Comparison of ENCODE assay signal across 8 mouse cellular contexts in genomic region chr4:108999999-109000950, GRCm38 (mm10). TPM values are rescaled to one million over a fixed set of nuclear protein-coding genes. Genes with fewer than 3 reads are reported as not detected.
DNase-seq lines count a peak whose midpoint lies in the region; ATAC-seq and TF ChIP-seq lines count a peak whose summit lies in the region.

Gene Nrd1 (plus strand): TSS chr4:109000655.

- peak within 1 kb of the TSS; percentile 73 to 99 (median 91) for H3K4me3 ChIP-seq in CH12.LX (replicated peaks in 1 of 3; ENCODE audit: low read depth in 2 of 3, low read length in 2 of 3, poor library complexity in 1 of 3)
- peak within 1 kb of the TSS; percentile 87 for H3K4me3 ChIP-seq in forebrain, embryonic 11.5 days (ENCODE audit: low read depth, low read length)
- H3K4me3 ChIP-seq in heart, embryonic 16.5 days (ENCODE audit: low read length): peak within 1 kb of the TSS; percentile 96
- H3K4me3 ChIP-seq in liver, embryonic 15.5 days (replicated peaks): peak within 1 kb of the TSS; percentile 88
- H3K4me3 ChIP-seq in neural tube, embryonic 12.5 days: peak within 1 kb of the TSS; percentile 73

- peak within 1 kb of the TSS; percentile 99 for H3K4me2 ChIP-seq in CH12.LX (ENCODE audit: insufficient read depth, low read depth, poor library complexity, severe bottlenecking)
- peak within 1 kb of the TSS; percentile 71 for H3K4me2 ChIP-seq in forebrain, embryonic 11.5 days (ENCODE audit: low read depth, low read length, severe bottlenecking)
- peak within 1 kb of the TSS; percentile 94 for H3K4me2 ChIP-seq in heart, embryonic 16.5 days (ENCODE audit: low read depth, low read length)
- peak within 1 kb of the TSS; percentile 81 for H3K4me2 ChIP-seq in liver, embryonic 15.5 days
- peak within 1 kb of the TSS; percentile 71 for H3K4me2 ChIP-seq in neural tube, embryonic 12.5 days (replicated peaks)

- no peaks in the 10 kb centered on the region for H3K9me3 ChIP-seq in CH12.LX (replicated peaks; ENCODE audit: low read length)
- no peaks in the 10 kb centered on the region for H3K9me3 ChIP-seq in forebrain, embryonic 11.5 days (ENCODE audit: control insufficient read depth, low read length)
- H3K9me3 ChIP-seq in heart, embryonic 16.5 days (replicated peaks; ENCODE audit: control insufficient read depth, low read length): no peaks in the 10 kb centered on the region
- H3K9me3 ChIP-seq in liver, embryonic 15.5 days (replicated peaks): no peaks in the 10 kb centered on the region
- H3K9me3 ChIP-seq in neural tube, embryonic 12.5 days: no peaks in the 10 kb centered on the region

- no peak for TF ChIP-seq RAD21 in CH12.LX (IDR thresholded peaks at IDR 0.05; ENCODE audit: low read depth, low read length)

- 1% methylated on average over 58 of the region's 58 CpGs for WGBS in forebrain, embryonic 11.5 days
- under 1% methylated on average over 58 of the region's 58 CpGs for WGBS in heart, embryonic 16.5 days
- WGBS in liver, embryonic 15.5 days (ENCODE audit: insufficient replicate concordance): under 1% methylated on average over 58 of the region's 58 CpGs
- under 1% methylated on average over 58 of the region's 58 CpGs for WGBS in neural tube, embryonic 12.5 days

- peak; percentile 95 for TF ChIP-seq POLR2A in CH12.LX (IDR thresholded peaks at IDR 0.05; ENCODE audit: low read depth, low read length)

- TF ChIP-seq EP300 in CH12.LX (IDR thresholded peaks at IDR 0.05; ENCODE audit: low read length): no peak

- H3K27ac ChIP-seq in CH12.LX (ENCODE audit: insufficient read depth, low read depth): peak within 1 kb of the TSS; percentile 82
- H3K27ac ChIP-seq in forebrain, embryonic 11.5 days (ENCODE audit: low read depth, low read length): peak within 1 kb of the TSS; percentile 80
- H3K27ac ChIP-seq in heart, embryonic 16.5 days (ENCODE audit: low read length): peak within 1 kb of the TSS; percentile 96
- peak within 1 kb of the TSS; percentile 94 for H3K27ac ChIP-seq in liver, embryonic 15.5 days (replicated peaks)
- peak within 1 kb of the TSS; percentile 60 for H3K27ac ChIP-seq in neural tube, embryonic 12.5 days

- no peaks in the 10 kb centered on the region for H3K27me3 ChIP-seq in CH12.LX (replicated peaks)
- H3K27me3 ChIP-seq in forebrain, embryonic 11.5 days (ENCODE audit: control insufficient read depth, insufficient read depth, low read length): no peaks in the 10 kb centered on the region
- no peaks in the 10 kb centered on the region for H3K27me3 ChIP-seq in heart, embryonic 16.5 days (ENCODE audit: control insufficient read depth, insufficient read depth, low read length)
- 0 out of 2 replicates have a peak, but pooled peaks cover under 1% of the 10 kb centered on the region for H3K27me3 ChIP-seq in liver, embryonic 15.5 days
- no peaks in the 10 kb centered on the region for H3K27me3 ChIP-seq in neural tube, embryonic 12.5 days (replicated peaks)

- peak within 1 kb of the TSS; percentile 96 for H3K9ac ChIP-seq in CH12.LX (ENCODE audit: insufficient read depth, low read depth)
- H3K9ac ChIP-seq in forebrain, embryonic 11.5 days (ENCODE audit: low read length): peak within 1 kb of the TSS; percentile 84
- peak within 1 kb of the TSS; percentile 97 for H3K9ac ChIP-seq in heart, embryonic 16.5 days (ENCODE audit: low read length)
- peak within 1 kb of the TSS; percentile 90 for H3K9ac ChIP-seq in liver, embryonic 15.5 days
- peak within 1 kb of the TSS; percentile 71 for H3K9ac ChIP-seq in neural tube, embryonic 12.5 days

- peaks cover 35% of the 10 kb centered on the region for H3K79me2 ChIP-seq in CH12.LX (replicated peaks; ENCODE audit: control insufficient read depth, extremely low read depth, insufficient read depth, poor library complexity, severe bottlenecking)

- dilution Hi-C loops in CH12.LX (cut with MboI; ENCODE audit: extremely low pct_ligation_motif_present, extremely low pct_unique_long_range_greater_than_20kb, low sequenced_read_pairs): no loop called here

- peaks cover 0 to 24% of the 10 kb centered on the region in 2 experiments; a peak in 2 of 4 replicates for H3K4me1 ChIP-seq in CH12.LX (ENCODE audit: control insufficient read depth in 1 of 2, insufficient read depth in 2 of 2)
- no peaks in the 10 kb centered on the region; the same call in 1 of the 2 replicates for H3K4me1 ChIP-seq in forebrain, embryonic 11.5 days (replicated peaks; ENCODE audit: control insufficient read depth, insufficient read depth, low read length)
- H3K4me1 ChIP-seq in heart, embryonic 16.5 days (ENCODE audit: control insufficient read depth, insufficient read depth, low read length): peaks cover 17% of the 10 kb centered on the region
- H3K4me1 ChIP-seq in liver, embryonic 15.5 days (replicated peaks): peaks cover 20% of the 10 kb centered on the region
- peaks cover 11% of the 10 kb centered on the region for H3K4me1 ChIP-seq in neural tube, embryonic 12.5 days

- H3K36me3 ChIP-seq in CH12.LX (replicated peaks in 1 of 2; ENCODE audit: control insufficient read depth in 1 of 2, insufficient read depth in 1 of 2, low read length in 1 of 2): peaks cover 7 to 14% of the 10 kb centered on the region in 2 experiments
- H3K36me3 ChIP-seq in forebrain, embryonic 11.5 days (ENCODE audit: control insufficient read depth, insufficient read depth, low read length): no peaks in the 10 kb centered on the region
- H3K36me3 ChIP-seq in heart, embryonic 16.5 days (ENCODE audit: control insufficient read depth, insufficient read depth): peaks cover 5% of the 10 kb centered on the region
- H3K36me3 ChIP-seq in liver, embryonic 15.5 days (replicated peaks): peaks cover 10% of the 10 kb centered on the region
- peaks cover 8% of the 10 kb centered on the region; the same call in 1 of the 2 replicates for H3K36me3 ChIP-seq in neural tube, embryonic 12.5 days

- in situ Hi-C loops in CH12.LX (cut with MboI; ENCODE audit: low pct_ligation_motif_present, low pct_unique_long_range_greater_than_20kb, low sequenced_read_pairs): no loop called here

- no peak for TF ChIP-seq CTCF in CH12.LX (conservative IDR thresholded peaks at IDR 0.05 in 1 of 2, IDR thresholded peaks at IDR 0.05 in 1 of 2; ENCODE audit: low read depth in 2 of 2, low read length in 2 of 2)

- peak; percentile 100 for DNase-seq in CH12.LX (ENCODE audit: extremely low read depth)
- DNase-seq in c-Kit-positive CD71-positive TER-119-negative erythroid progenitor cells, embryonic 14.5 days (ENCODE audit: low read depth): peak; percentile 100
- DNase-seq in forebrain, embryonic 11.5 days (ENCODE audit: low spot score): peak; percentile 97
- DNase-seq in kidney, postnatal 36 days: peak; percentile 99
- DNase-seq in telencephalon, adult 2 months (ENCODE audit: low read depth, low spot score): peak; percentile 99

- peak; percentile 100 for ATAC-seq in forebrain, embryonic 11.5 days (replicated peaks; ENCODE audit: low FRiP score)
- peak; percentile 99 for ATAC-seq in heart, embryonic 16.5 days (replicated peaks; ENCODE audit: extremely low read depth, insufficient read depth, low FRiP score)
- ATAC-seq in liver, embryonic 15.5 days (ENCODE audit: insufficient read depth): peak; percentile 98
- peak; percentile 99 for ATAC-seq in neural tube, embryonic 12.5 days (ENCODE audit: low FRiP score, low read depth)

TF ChIP-seq in CH12.LX, 34 proteins besides CTCF, POLR2A, EP300 and RAD21 (continues in another document):
- TF ChIP-seq MEF2A (IDR thresholded peaks at IDR 0.05; ENCODE audit: borderline replicate concordance, low read depth, low read length) (peak; percentile 65; the same call in 1 of the 2 replicates), ZNF384 (IDR thresholded peaks at IDR 0.05; ENCODE audit: low read depth, low read length) (no peak; the same call in 1 of the 2 replicates), CHD2 (IDR thresholded peaks at IDR 0.05; ENCODE audit: low read length) (peak; percentile 96), TCF12 (IDR thresholded peaks at IDR 0.05; ENCODE audit: low read depth, low read length) (0 out of 2 replicates have a peak, but pooled peaks have one; percentile 75), USF2 (conservative IDR thresholded peaks at IDR 0.05; ENCODE audit: low read depth, low read length) (peak; percentile 97), MXI1 (IDR thresholded peaks at IDR 0.05; ENCODE audit: low read depth, low read length) (peak; percentile 81; the same call in 1 of the 2 replicates), MAX (IDR thresholded peaks at IDR 0.05; ENCODE audit: low read length) (peak; percentile 89), BHLHE40 (IDR thresholded peaks at IDR 0.05; ENCODE audit: low read depth, low read length) (peak; percentile 63), HCFC1 (IDR thresholded peaks at IDR 0.05; ENCODE audit: low read depth, low read length) (peak; percentile 70), MAZ (IDR thresholded peaks at IDR 0.05; ENCODE audit: low read depth, low read length) (no peak; the same call in 1 of the 2 replicates), KAT2A (IDR thresholded peaks at IDR 0.05; ENCODE audit: insufficient replicate concordance, low read length) (peak; percentile 51; the same call in 1 of the 2 replicates), ZKSCAN1 (IDR thresholded peaks at IDR 0.05; ENCODE audit: borderline replicate concordance, low read depth, low read length) (no peak), ETS1 (conservative IDR thresholded peaks at IDR 0.05; ENCODE audit: low read depth, low read length) (no peak), POLR2AphosphoS2 (IDR thresholded peaks at IDR 0.05; ENCODE audit: low read depth, low read length) (peak; percentile 83; the same call in 1 of the 2 replicates), GABPA (IDR thresholded peaks at IDR 0.05; ENCODE audit: insufficient replicate concordance, low read depth, low read length) (no peak), NRF1 (IDR thresholded peaks at IDR 0.05; ENCODE audit: low read depth, low read length) (peak; percentile 54; the same call in 1 of the 2 replicates), TBP (conservative IDR thresholded peaks at IDR 0.05; ENCODE audit: low read depth, low read length) (peak; percentile 65), E2F4 (IDR thresholded peaks at IDR 0.05; ENCODE audit: insufficient replicate concordance, low read depth, low read length) (no peak), MYC (IDR thresholded peaks at IDR 0.05; ENCODE audit: low read depth, low read length) (no peak), JUN (IDR thresholded peaks at IDR 0.05; ENCODE audit: insufficient read depth, low read depth, low read length) (no peak), ELF1 (IDR thresholded peaks at IDR 0.05; ENCODE audit: low read depth, low read length) (peak; percentile 66), PAX5 (IDR thresholded peaks at IDR 0.05; ENCODE audit: low read length) (no peak)

RNA-seq across cellular contexts. Expression of gene Nrd1, which starts in this region (rescaled TPM):
- total RNA-seq in CH12.LX (2012; rRNA removed) (37.7 and 41.9 TPM in 2 replicates), CH12.LX (2014; rRNA removed) (83.8 and 104 TPM in 2 replicates)
- 144 and 147 TPM in 2 replicates for polyA plus RNA-seq in CH12.LX (2012; ENCODE audit: insufficient read length, low read depth)
- polyA plus RNA-seq in forebrain, embryonic 11.5 days (2014; fragmentation: Nextera tagmentation; extraction: Ambion mirVana): 67.7 and 69.2 TPM in 2 replicates
- 48.2 and 50.2 TPM in 2 replicates for polyA plus RNA-seq in heart, embryonic 16.5 days (2015; fragmentation: Nextera tagmentation; extraction: Ambion mirVana)
- polyA plus RNA-seq in liver, embryonic 15.5 days (2015; fragmentation: Nextera tagmentation; extraction: Ambion mirVana): 33.7 and 33.8 TPM in 2 replicates
- 94.4 and 106 TPM in 2 replicates for polyA plus RNA-seq in neural tube, embryonic 12.5 days (2016; fragmentation: Nextera tagmentation; extraction: Ambion mirVana)

Comparison
In these comparisons a context has a peak if more than half of its experiments do, and no peak if none do; other contexts are left out.
1. Peak in every context shown above with its lines: DNase-seq, ATAC-seq, H3K4me3 ChIP-seq and H3K27ac ChIP-seq.